Mouse (Mus musculus) spleen, adult 2 months (tissue): ENCODE results near the gene Rapgef2. TPM values are rescaled to one million over a fixed set of nuclear protein-coding genes. Genes with fewer than 3 reads are reported as not detected.

Experiments used
- DNase-seq, 2 experiments: peaks; one replicate each; pipeline versions ENCODE4 v3.0.0 to v3.0.0-alpha.2; 2012 to 2021; ENCODE audit warnings: low spot score in 2 of 2, low read depth in 1 of 2
- H3K27ac ChIP-seq: fragments of 200-500 bp; 2 replicates; pipeline ENCODE4 v1.5.1; 2012; ENCODE audit warnings: low read length, inconsistent platforms; ENCODE audit not compliant: insufficient read depth
- H3K27me3 ChIP-seq: fragments of 200-500 bp; 2 replicates; pipeline ENCODE4 v1.6.1; 2012; ENCODE audit warnings: mild to moderate bottlenecking, moderate library complexity, low read length, inconsistent platforms; ENCODE audit not compliant: control insufficient read depth, insufficient read depth
- H3K36me3 ChIP-seq: fragments of 200-500 bp; 2 replicates; pipeline ENCODE4 v1.6.1; 2012; ENCODE audit warnings: mild to moderate bottlenecking, low read length, inconsistent platforms; ENCODE audit not compliant: control insufficient read depth, insufficient read depth
- H3K4me1 ChIP-seq: fragments of 200-500 bp; 2 replicates; pipeline ENCODE4 v1.6.1; 2011; ENCODE audit warnings: inconsistent platforms; ENCODE audit not compliant: control insufficient read depth, insufficient read depth, insufficient read length
- H3K4me3 ChIP-seq: fragments of 200-500 bp; 2 replicates; pipeline ENCODE4 v1.5.1; 2011; ENCODE audit warnings: mild to moderate bottlenecking, inconsistent platforms; ENCODE audit not compliant: insufficient read depth, insufficient read length; ENCODE audit errors: extremely low read depth
- CTCF ChIP-seq: fragments of 200-500 bp; IDR thresholded peaks from 2 replicates; pipeline ENCODE4 v1.5.1; 2011; ENCODE audit warnings: mild to moderate bottlenecking, inconsistent platforms; ENCODE audit not compliant: insufficient read depth, insufficient read length, insufficient replicate concordance; ENCODE audit errors: extremely low read depth
- POLR2A ChIP-seq: fragments of 200-500 bp; IDR thresholded peaks from 2 replicates; pipeline ENCODE4 v1.6.1; 2011; ENCODE audit warnings: low read depth, low read length, inconsistent platforms
- WGBS: fragments of 180-500 bp; shearing (Covaris S2); methylation state at CpG from one replicate; pipeline ENCODE4 v1.1.7; 2018; 5-methylcytosine and 5-hydroxymethylcytosine counted together
- polyA plus RNA-seq: library from polyadenylated mRNA; depleted of rRNA; stranded (reverse); fragments of >200 nt; gene quantifications from 2 replicates; pipeline ENCODE4 v1.2.3, GENCODE M21; 2012

The Rapgef2 gene
- polyA plus RNA-seq, 1 experiment = 4.9 TPM

GRCm38 (mm10) chr3:79218566-79219051, 67.7 kb downstream of the Rapgef2 start:
- H3K4me3 ChIP-seq = no peak overlapping the region
- WGBS = 74% methylated on average over 4 of the region's 4 CpGs
- no peaks in the 10 kb centered on the region for H3K36me3 ChIP-seq
- H3K4me1 ChIP-seq = no peaks in the 10 kb centered on the region
- H3K27me3 ChIP-seq = no peaks in the 10 kb centered on the region
- no peak for TF ChIP-seq POLR2A
- no peak for TF ChIP-seq CTCF
- DNase-seq = no peak
- H3K27ac ChIP-seq = no peak overlapping the region

GRCm38 (mm10) chr3:79210243-79210642, 76.1 kb downstream of the Rapgef2 start:
- 11% methylated on average over 5 of the region's 5 CpGs for WGBS
- TF ChIP-seq POLR2A (no peak), CTCF (no peak)
- Histone ChIP-seq H3K27me3 (no peaks in the 10 kb centered on the region), H3K36me3 (no peaks in the 10 kb centered on the region), H3K4me3 (no peak overlapping the region), H3K4me1 (peaks cover 12% of the 10 kb centered on the region; the same call in 1 of the 2 replicates), H3K27ac (no peak overlapping the region)
- DNase-seq = no peak

- TF ChIP-seq POLR2A (no peak), CTCF (no peak)
Measured at GRCm38 (mm10) chr3:79207216-79207615, 79.1 kb downstream of the Rapgef2 start.

GRCm38 (mm10) chr3:79206524-79206923, 79.8 kb downstream of the Rapgef2 start:
- Histone ChIP-seq H3K36me3 (no peaks in the 10 kb centered on the region), H3K4me3 (no peak overlapping the region), H3K4me1 (peaks cover 17% of the 10 kb centered on the region; the same call in 1 of the 2 replicates), H3K27ac (no peak overlapping the region), H3K27me3 (no peaks in the 10 kb centered on the region)
- no peak for DNase-seq
- TF ChIP-seq CTCF (no peak), POLR2A (no peak)
- WGBS = 96% methylated on average over 7 of the region's 7 CpGs

More at GRCm38 (mm10) chr3:79207216-79207615, 79.1 kb downstream of the Rapgef2 start:
- Histone ChIP-seq H3K4me3 (no peak overlapping the region), H3K36me3 (no peaks in the 10 kb centered on the region), H3K27me3 (no peaks in the 10 kb centered on the region), H3K27ac (no peak overlapping the region), H3K4me1 (peaks cover 17% of the 10 kb centered on the region; the same call in 1 of the 2 replicates)
- no peak for DNase-seq
- 86% methylated on average over 2 of the region's 2 CpGs for WGBS

GRCm38 (mm10) chr3:79205981-79206380, 80.3 kb downstream of the Rapgef2 start:
- peaks cover 17% of the 10 kb centered on the region; the same call in 1 of the 2 replicates for H3K4me1 ChIP-seq
- WGBS = 85% methylated on average over 4 of the region's 4 CpGs
- H3K36me3 ChIP-seq = no peaks in the 10 kb centered on the region
- DNase-seq = no peak
- H3K4me3 ChIP-seq = no peak overlapping the region
- H3K27ac ChIP-seq = no peak overlapping the region
- no peak for TF ChIP-seq POLR2A
- no peak for TF ChIP-seq CTCF
- no peaks in the 10 kb centered on the region for H3K27me3 ChIP-seq

- H3K36me3 ChIP-seq = no peaks in the 10 kb centered on the region
- no peak for TF ChIP-seq POLR2A
- TF ChIP-seq CTCF = no peak
- peaks cover 15% of the 10 kb centered on the region; the same call in 1 of the 2 replicates for H3K4me1 ChIP-seq
- no peak overlapping the region for H3K4me3 ChIP-seq
- no peaks in the 10 kb centered on the region for H3K27me3 ChIP-seq
- no peak overlapping the region for H3K27ac ChIP-seq
- DNase-seq = no peak
- 39% methylated on average over 3 of the region's 3 CpGs for WGBS
Measured at GRCm38 (mm10) chr3:79205112-79205511, 81.2 kb downstream of the Rapgef2 start.

GRCm38 (mm10) chr3:79204261-79204660, 82.1 kb downstream of the Rapgef2 start:
- peaks cover 8% of the 10 kb centered on the region; the same call in 1 of the 2 replicates for H3K4me1 ChIP-seq
- TF ChIP-seq POLR2A (no peak), CTCF (no peak)
- 86% methylated on average over 9 of the region's 9 CpGs for WGBS

More at GRCm38 (mm10) chr3:79204261-79204660, 82.1 kb downstream of the Rapgef2 start:
- no peak overlapping the region for H3K27ac ChIP-seq
- H3K27me3 ChIP-seq = no peaks in the 10 kb centered on the region
- no peak for DNase-seq
- H3K36me3 ChIP-seq = no peaks in the 10 kb centered on the region
- H3K4me3 ChIP-seq = no peak overlapping the region
